Mouse (Mus musculus) embryonic facial prominence, embryonic 11.5 days (tissue): ENCODE results near the gene Prkca. TPM values are rescaled to one million over a fixed set of nuclear protein-coding genes. Genes with fewer than 3 reads are reported as not detected.

Experiments
- ATAC-seq: fragments of 200-750 bp; cut with Nextera tagmentation; replicated peaks from 2 replicates; pipeline ENCODE4 v1.8.0; 2017; ENCODE audit warnings: low read depth; ENCODE audit not compliant: insufficient number of reproducible peaks, low FRiP score, low TSS enrichment
- DNase-seq: peaks from one replicate; pipeline ENCODE4 v3.0.0-alpha.2; 2015; ENCODE audit warnings: low spot score
- H3K27ac ChIP-seq: fragments of 300-500 bp; sonication (generic); replicated peaks from 2 replicates; pipeline ENCODE4 v1.5.1; 2014; ENCODE audit warnings: mild to moderate bottlenecking, low read depth, low read length, control low read depth
- H3K27me3 ChIP-seq: fragments of 300-500 bp; sonication (generic); 2 replicates; pipeline ENCODE4 v1.6.1; 2014; ENCODE audit warnings: mild to moderate bottlenecking, low read length, moderate library complexity, mixed read lengths; ENCODE audit not compliant: control insufficient read depth, insufficient read depth
- H3K36me3 ChIP-seq: fragments of 300-500 bp; sonication (generic); replicated peaks from 2 replicates; pipeline ENCODE4 v1.6.1; 2014; ENCODE audit warnings: low read depth, mild to moderate bottlenecking, low read length, moderate library complexity, mixed read lengths; ENCODE audit not compliant: control insufficient read depth, insufficient read depth
- H3K4me1 ChIP-seq: fragments of 300-500 bp; sonication (generic); 2 replicates; pipeline ENCODE4 v1.6.1; 2014; ENCODE audit warnings: low read length, mixed read lengths; ENCODE audit not compliant: control insufficient read depth, insufficient read depth
- H3K4me2 ChIP-seq: fragments of 300-500 bp; sonication (generic); 2 replicates; pipeline ENCODE4 v1.6.1; 2014; ENCODE audit warnings: low read depth, mild to moderate bottlenecking, control low read depth, low read length, moderate library complexity
- H3K4me3 ChIP-seq: fragments of 300-500 bp; sonication (generic); 2 replicates; pipeline ENCODE4 v1.5.1; 2014; ENCODE audit warnings: low read depth, low read length, control low read depth
- H3K9ac ChIP-seq: fragments of 300-500 bp; sonication (generic); replicated peaks from 2 replicates; pipeline ENCODE4 v1.6.1; 2014; ENCODE audit warnings: mild to moderate bottlenecking, control low read depth, low read length
- H3K9me3 ChIP-seq: fragments of 300-500 bp; sonication (generic); replicated peaks from 2 replicates; pipeline ENCODE4 v1.6.1; 2016; ENCODE audit warnings: mild to moderate bottlenecking, low read length, inconsistent platforms, mixed read lengths; ENCODE audit not compliant: control insufficient read depth
- WGBS: fragments of 180-500 bp; shearing (Covaris S2); extraction: QIAGEN DNeasy Blood & Tissue Kit; methylation state at CpG from one replicate; pipeline ENCODE4 v1.1.7; 2014; 5-methylcytosine and 5-hydroxymethylcytosine counted together
- polyA plus RNA-seq: library from polyadenylated mRNA; unstranded; fragments of >200 nt; fragmentation: Nextera tagmentation; extraction: Ambion mirVana; gene quantifications from 2 replicates; pipeline ENCODE4 v1.2.1, GENCODE M21; 2014

Gene Prkca
- polyA plus RNA-seq, 1 experiment from 2014 or later: 7.4 TPM

DNA sequence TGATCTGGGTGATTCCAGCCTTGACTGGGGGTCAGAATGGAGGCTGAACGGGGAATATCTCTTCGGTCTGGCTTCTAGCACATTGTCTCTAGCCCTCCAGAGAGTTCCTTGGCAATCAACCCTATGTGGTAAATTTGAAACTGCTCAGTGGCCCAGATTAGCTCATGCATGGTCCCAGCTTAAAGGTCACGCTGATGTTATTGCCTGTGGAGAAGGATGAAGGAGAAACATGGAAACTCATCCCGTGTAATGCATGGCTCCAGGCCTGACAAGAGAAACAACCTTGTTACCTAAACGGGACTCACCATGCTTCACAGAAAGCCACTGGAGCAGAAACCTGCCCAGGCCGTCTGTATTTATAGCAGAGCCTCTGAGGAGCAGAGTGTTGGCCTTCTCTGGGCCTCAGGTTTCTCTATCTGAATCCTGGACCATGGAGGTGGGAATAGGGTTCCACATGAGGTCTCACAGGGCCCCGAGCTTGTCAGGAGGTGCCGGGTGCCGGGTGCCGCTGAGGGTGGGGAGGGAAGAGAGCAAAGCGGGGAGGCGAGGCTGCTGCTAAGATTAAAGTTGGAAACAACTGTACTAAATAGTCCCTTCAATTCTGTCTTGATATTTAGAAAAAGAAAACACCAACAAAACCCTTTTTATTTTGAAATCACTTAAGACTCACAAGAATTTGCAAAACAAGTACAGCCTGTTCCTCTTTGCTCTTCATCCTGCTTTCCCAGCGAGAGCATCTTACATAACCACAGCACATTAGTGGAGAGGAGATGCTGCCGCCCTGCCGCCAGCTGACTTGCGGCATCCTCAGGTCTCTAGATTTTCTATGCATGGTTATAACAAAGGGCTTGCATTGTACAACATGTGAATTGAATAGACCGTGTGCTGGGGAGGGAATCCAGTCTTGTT is 281.9 kb downstream of the Prkca start:
- 87% methylated on average over 17 of the region's 17 CpGs for WGBS
- no peak overlapping the region for H3K4me2 ChIP-seq
- H3K4me3 ChIP-seq: no peak overlapping the region
- no peaks in the 10 kb centered on the region for H3K4me1 ChIP-seq
- DNase-seq (no peak), ATAC-seq (no peak)
- H3K9ac ChIP-seq: no peak overlapping the region
- H3K9me3 ChIP-seq: no peaks in the 10 kb centered on the region
- H3K27ac ChIP-seq: no peak overlapping the region
- H3K27me3 ChIP-seq: no peaks in the 10 kb centered on the region
- H3K36me3 ChIP-seq: no peaks in the 10 kb centered on the region

DNA sequence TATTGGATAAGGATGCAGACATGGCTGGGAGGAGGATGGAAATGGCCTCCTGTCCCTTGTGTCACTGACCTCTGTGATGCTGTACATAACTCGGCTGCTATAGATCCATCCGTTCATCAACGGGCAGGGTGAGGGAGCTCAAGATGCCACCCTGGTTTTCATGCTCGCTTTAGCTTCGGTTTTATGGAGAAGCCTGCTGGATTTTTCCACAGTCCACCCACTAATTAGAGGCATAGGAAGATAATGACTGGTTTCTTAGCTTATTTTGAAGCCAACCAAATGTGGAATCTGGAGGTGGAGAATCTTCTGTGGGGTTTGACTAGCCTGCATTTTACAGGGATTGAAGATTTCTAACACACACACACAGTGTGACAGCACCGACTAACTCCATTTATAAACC is 286.6 kb downstream of the Prkca start:
- H3K4me3 ChIP-seq: no peak overlapping the region
- 82% methylated on average over 6 of the region's 6 CpGs for WGBS

DNA sequence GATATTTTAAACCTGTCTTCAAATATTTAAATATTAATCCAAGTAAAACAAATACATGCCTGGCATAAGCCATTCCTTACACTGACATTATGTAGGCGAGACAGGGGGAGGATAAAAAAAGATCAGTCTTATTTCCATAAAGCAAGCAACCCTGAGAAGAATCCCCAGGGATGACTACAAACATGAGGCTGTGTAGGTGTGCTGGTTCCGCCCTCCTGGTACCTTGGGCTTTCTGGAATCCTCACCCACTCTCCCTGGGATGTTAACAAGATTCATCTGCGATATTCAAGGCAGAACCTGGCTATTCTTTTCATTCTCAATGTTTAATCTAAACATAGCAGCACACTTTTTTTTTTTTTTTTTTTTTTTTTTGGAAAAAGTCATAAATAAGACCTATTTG is 289.1 kb downstream of the Prkca start:
- H3K9ac ChIP-seq: no peak overlapping the region
- no peaks in the 10 kb centered on the region for H3K36me3 ChIP-seq
- no peaks in the 10 kb centered on the region for H3K27me3 ChIP-seq
- no peak overlapping the region for H3K4me2 ChIP-seq
- no peak overlapping the region for H3K4me3 ChIP-seq
- no peak overlapping the region for H3K27ac ChIP-seq
- no peaks in the 10 kb centered on the region for H3K9me3 ChIP-seq
- ATAC-seq (no peak), DNase-seq (no peak)
- 84% methylated on average over 3 of the region's 3 CpGs for WGBS
- H3K4me1 ChIP-seq: no peaks in the 10 kb centered on the region

More for the DNA sequence above, 286.6 kb downstream of the Prkca start:
- H3K27me3 ChIP-seq: no peaks in the 10 kb centered on the region
- no peak overlapping the region for H3K4me2 ChIP-seq
- no peaks in the 10 kb centered on the region for H3K9me3 ChIP-seq
- no peak for ATAC-seq
- no peak for DNase-seq
- H3K9ac ChIP-seq: no peak overlapping the region
- H3K4me1 ChIP-seq: no peaks in the 10 kb centered on the region
- H3K27ac ChIP-seq: no peak overlapping the region
- no peaks in the 10 kb centered on the region for H3K36me3 ChIP-seq

DNA sequence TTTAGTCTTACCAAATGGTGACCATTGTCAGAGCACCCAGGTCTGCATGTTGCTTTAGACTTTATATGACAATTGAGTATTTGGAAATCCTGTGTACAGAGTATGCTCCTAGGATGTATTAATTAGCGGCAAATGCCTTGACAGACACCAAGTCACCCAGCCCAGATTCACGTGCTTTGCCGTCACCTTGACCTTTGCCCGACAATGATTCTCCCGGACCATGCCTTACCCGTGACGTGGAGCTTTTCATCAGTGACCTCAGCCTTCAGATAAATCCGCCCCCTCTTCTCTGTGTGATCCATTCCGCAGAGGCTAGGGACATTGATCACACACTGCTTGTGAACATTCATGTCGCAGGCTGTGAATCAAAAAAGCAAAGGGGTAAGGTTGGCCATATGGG is 290.0 kb downstream of the Prkca start:
- no peaks in the 10 kb centered on the region for H3K27me3 ChIP-seq
- no peaks in the 10 kb centered on the region for H3K4me1 ChIP-seq
- no peak for DNase-seq
- no peak overlapping the region for H3K4me3 ChIP-seq
- no peaks in the 10 kb centered on the region for H3K36me3 ChIP-seq
- 89% methylated on average over 10 of the region's 10 CpGs for WGBS
- no peak for ATAC-seq
- no peak overlapping the region for H3K9ac ChIP-seq
- H3K27ac ChIP-seq: no peak overlapping the region
- no peak overlapping the region for H3K4me2 ChIP-seq
- no peaks in the 10 kb centered on the region for H3K9me3 ChIP-seq

DNA sequence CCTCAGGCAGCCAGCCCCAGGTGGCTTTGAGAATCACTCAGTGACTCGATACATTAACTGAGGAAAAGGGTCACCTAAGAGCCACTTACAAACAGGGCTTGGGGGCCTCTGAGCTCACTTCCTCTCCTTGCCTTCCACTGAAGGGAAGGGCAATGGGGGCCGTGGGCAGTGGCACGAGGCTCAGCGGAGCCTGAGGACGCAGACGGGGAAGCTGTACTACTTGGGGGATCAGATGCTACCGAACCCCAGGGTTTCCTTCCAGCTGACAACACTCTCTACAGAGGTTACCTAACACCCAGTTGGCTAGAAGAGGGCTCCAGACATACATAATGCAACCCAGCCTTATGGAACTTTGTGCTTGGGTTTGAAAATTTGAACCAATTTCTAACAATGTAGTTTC is 302.1 kb downstream of the Prkca start:
- no peaks in the 10 kb centered on the region for H3K36me3 ChIP-seq
- ATAC-seq (no peak), DNase-seq (no peak)
- H3K27ac ChIP-seq: no peak overlapping the region
- H3K4me1 ChIP-seq: no peaks in the 10 kb centered on the region
- no peak overlapping the region for H3K4me2 ChIP-seq
- no peak overlapping the region for H3K4me3 ChIP-seq
- 59% methylated on average over 7 of the region's 7 CpGs for WGBS
- H3K27me3 ChIP-seq: no peaks in the 10 kb centered on the region; the same call in 1 of the 2 replicates
- H3K9me3 ChIP-seq: no peaks in the 10 kb centered on the region
- no peak overlapping the region for H3K9ac ChIP-seq

DNA sequence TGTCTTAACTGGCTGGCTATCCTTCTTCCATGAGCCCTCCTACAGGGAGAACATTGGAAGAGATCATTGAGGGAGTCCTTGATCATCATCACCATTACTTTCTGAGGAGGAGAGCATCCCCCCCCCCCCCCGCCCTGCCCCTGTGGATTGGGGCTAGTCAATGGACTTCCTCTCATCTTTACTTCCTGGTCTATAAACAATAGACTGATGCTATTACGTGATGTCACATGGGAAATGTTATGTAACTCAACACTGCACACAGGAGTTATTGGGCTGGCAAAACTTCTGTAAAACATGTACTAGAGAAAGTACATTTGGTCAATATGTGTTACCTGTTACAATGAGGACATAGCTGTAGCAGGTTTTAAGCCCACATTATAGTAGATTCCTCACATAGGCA is 302.9 kb downstream of the Prkca start:
- H3K4me2 ChIP-seq: no peak overlapping the region
- no peak for ATAC-seq
- H3K9me3 ChIP-seq: no peaks in the 10 kb centered on the region
- no peak for DNase-seq
- 89% methylated on average over 2 of the region's 2 CpGs for WGBS
- H3K4me3 ChIP-seq: no peak overlapping the region
- no peak overlapping the region for H3K27ac ChIP-seq
- H3K36me3 ChIP-seq: no peaks in the 10 kb centered on the region
- H3K27me3 ChIP-seq: no peaks in the 10 kb centered on the region; the same call in 1 of the 2 replicates
- no peak overlapping the region for H3K9ac ChIP-seq
- no peaks in the 10 kb centered on the region for H3K4me1 ChIP-seq

DNA sequence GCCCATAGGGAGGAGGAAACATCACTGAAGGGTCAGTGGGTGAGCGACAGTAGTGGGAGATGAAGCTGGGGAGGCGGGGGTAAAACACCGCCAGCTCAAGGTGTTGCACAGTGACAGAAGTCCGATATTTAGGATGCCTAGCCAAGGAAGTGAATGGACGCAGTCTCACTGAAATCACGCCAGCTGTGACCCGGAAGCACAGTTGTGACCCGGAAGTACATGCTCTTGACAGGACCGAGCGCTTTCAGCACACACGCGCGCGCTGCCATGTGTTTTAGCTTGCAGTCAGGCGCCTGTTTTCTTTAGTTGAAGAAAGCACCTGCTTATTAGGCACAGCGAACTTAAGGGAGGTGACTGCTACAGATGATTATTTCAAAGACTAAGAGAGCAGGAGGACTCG is 304.0 kb downstream of the Prkca start:
- no peaks in the 10 kb centered on the region for H3K4me1 ChIP-seq
- no peak for ATAC-seq
- DNase-seq: no peak
- 85% methylated on average over 17 of the region's 17 CpGs for WGBS
- no peaks in the 10 kb centered on the region for H3K36me3 ChIP-seq
- H3K4me2 ChIP-seq: no peak overlapping the region
- H3K9ac ChIP-seq: no peak overlapping the region
- no peaks in the 10 kb centered on the region for H3K9me3 ChIP-seq
- no peak overlapping the region for H3K4me3 ChIP-seq
- no peaks in the 10 kb centered on the region; the same call in 1 of the 2 replicates for H3K27me3 ChIP-seq
- no peak overlapping the region for H3K27ac ChIP-seq

DNA sequence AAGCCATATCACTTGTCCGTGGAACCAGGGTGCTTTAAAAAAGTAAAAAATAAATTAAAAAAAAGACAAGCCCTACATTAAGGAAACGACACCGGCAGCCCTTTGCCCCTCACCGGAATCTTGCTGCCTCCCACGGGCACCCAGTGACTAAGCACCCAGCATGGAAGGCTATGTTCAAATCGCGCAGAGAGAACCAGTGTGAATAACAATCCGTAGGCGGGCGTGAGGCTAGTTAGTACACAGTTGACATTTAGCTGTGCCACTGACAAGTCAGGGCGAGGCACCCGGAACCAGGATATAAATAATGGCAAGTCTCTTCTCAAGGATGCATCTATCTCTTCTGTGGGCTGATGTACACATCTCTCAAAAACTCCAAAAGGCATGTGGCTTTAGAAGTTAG is 304.7 kb downstream of the Prkca start:
- no peak for DNase-seq
- Histone ChIP-seq H3K27me3 (no peaks in the 10 kb centered on the region; the same call in 1 of the 2 replicates), H3K4me1 (no peaks in the 10 kb centered on the region), H3K27ac (no peak overlapping the region), H3K9ac (no peak overlapping the region), H3K36me3 (no peaks in the 10 kb centered on the region), H3K4me3 (no peak overlapping the region), H3K4me2 (no peak overlapping the region), H3K9me3 (no peaks in the 10 kb centered on the region)
- 90% methylated on average over 12 of the region's 12 CpGs for WGBS
- ATAC-seq: no peak
